Mouse (Mus musculus) neural tube, embryonic 13.5 days (tissue): ENCODE results near the gene Slc5a9. TPM values are rescaled to one million over a fixed set of nuclear protein-coding genes. Genes with fewer than 3 reads are reported as not detected.
A peak's percentile ranks its signal among the peaks of the same experiment; 100 is the strongest.
"Not testable (repeated sequence)": the region's sequence is repeated elsewhere in the genome, so short reads cannot be mapped to it uniquely, and the experiment has no call there.

Source experiments
- ATAC-seq: fragments of 200-750 bp; cut with Nextera tagmentation; 2 replicates; pipeline ENCODE4 v1.8.0; 2017; ENCODE audit warnings: low read depth, mild to moderate bottlenecking, moderate TSS enrichment, moderate library complexity
- H3K27ac ChIP-seq: fragments of 300-500 bp; sonication (generic); replicated peaks from 2 replicates; pipeline ENCODE4 v1.5.1; 2015; ENCODE audit warnings: moderate library complexity, mild to moderate bottlenecking, inconsistent platforms
- H3K27me3 ChIP-seq: fragments of 300-500 bp; sonication (generic); 2 replicates; pipeline ENCODE4 v1.6.1; 2015; ENCODE audit warnings: mild to moderate bottlenecking, inconsistent platforms
- H3K36me3 ChIP-seq: fragments of 300-500 bp; sonication (generic); 2 replicates; pipeline ENCODE4 v1.6.1; 2015; ENCODE audit warnings: mild to moderate bottlenecking, inconsistent platforms
- H3K4me1 ChIP-seq: fragments of 300-500 bp; sonication (generic); replicated peaks from 2 replicates; pipeline ENCODE4 v1.6.1; 2015; ENCODE audit warnings: inconsistent platforms
- H3K4me2 ChIP-seq: fragments of 300-500 bp; sonication (generic); 2 replicates; pipeline ENCODE4 v1.6.1; 2015; ENCODE audit warnings: inconsistent platforms, mild to moderate bottlenecking, moderate library complexity
- H3K4me3 ChIP-seq: fragments of 300-500 bp; sonication (generic); 2 replicates; pipeline ENCODE4 v1.5.1; 2015; ENCODE audit warnings: mild to moderate bottlenecking, inconsistent platforms
- H3K9ac ChIP-seq: fragments of 300-500 bp; sonication (generic); 2 replicates; pipeline ENCODE4 v1.6.1; 2015; ENCODE audit warnings: moderate library complexity, mild to moderate bottlenecking, inconsistent platforms
- H3K9me3 ChIP-seq: fragments of 300-500 bp; sonication (generic); 2 replicates; pipeline ENCODE4 v1.6.1; 2016; ENCODE audit warnings: inconsistent platforms
- WGBS: fragments of 180-500 bp; shearing (Covaris S2); methylation state at CpG from one replicate; pipeline ENCODE4 v1.1.7; 2015; 5-methylcytosine and 5-hydroxymethylcytosine counted together
- polyA plus RNA-seq: library from polyadenylated mRNA; unstranded; fragments of >200 nt; fragmentation: Nextera tagmentation; extraction: Ambion mirVana; gene quantifications from 2 replicates; pipeline ENCODE4 v1.2.1, GENCODE M21; 2015

Gene Slc5a9
- 0.14 TPM in 1 of 2 replicates, not detected in the other for polyA plus RNA-seq

DNA sequence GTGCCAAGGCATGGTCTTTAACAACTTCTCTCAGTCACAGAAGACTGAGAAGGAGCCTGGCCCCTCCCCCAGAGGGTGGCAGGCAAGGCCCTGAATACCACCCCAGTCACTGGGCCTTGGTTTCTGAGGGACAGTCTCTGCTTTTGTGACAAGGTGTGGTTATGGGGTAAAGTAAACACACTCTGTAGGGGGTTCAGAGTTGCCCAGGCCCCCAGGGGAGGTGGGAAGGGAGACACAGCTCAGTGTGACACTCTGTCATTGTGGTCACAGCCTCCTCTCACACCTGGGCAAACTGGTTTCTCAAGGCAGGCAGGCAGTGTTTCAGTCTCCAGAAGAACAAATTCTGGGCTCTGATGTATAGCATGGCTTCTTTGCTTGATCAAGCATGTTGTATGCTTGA is at the start of gene Slc5a9:
Gene Slc5a9, minus strand, starts transcription at position 144 of the 400 bp plus-strand sequence.
- H3K27me3 ChIP-seq = no peaks in the 10 kb centered on the region
- no peak within 1 kb of the TSS for H3K27ac ChIP-seq
- H3K9ac ChIP-seq = no peak within 1 kb of the TSS
- H3K9me3 ChIP-seq = no peaks in the 10 kb centered on the region
- no peak within 1 kb of the TSS for H3K4me3 ChIP-seq
- no peaks in the 10 kb centered on the region for H3K4me1 ChIP-seq
- no peak within 1 kb of the TSS for H3K4me2 ChIP-seq
- no peaks in the 10 kb centered on the region for H3K36me3 ChIP-seq
- no peak for ATAC-seq

GRCm38 (mm10) chr4:111919092-111919491 is 16.4 kb upstream of the Slc5a9 start, which contains the start of gene Skint8:
Skint8 (plus strand) TSS chr4:111919392.
- no peak within 1 kb of the TSS for H3K27ac ChIP-seq
- no peak within 1 kb of the TSS for H3K4me3 ChIP-seq
- no peaks in the 10 kb centered on the region for H3K9me3 ChIP-seq
- ATAC-seq = no peak
- no peak within 1 kb of the TSS for H3K4me2 ChIP-seq
- H3K9ac ChIP-seq = no peak within 1 kb of the TSS
- no peaks in the 10 kb centered on the region for H3K36me3 ChIP-seq
- H3K4me1 ChIP-seq = no peaks in the 10 kb centered on the region
- no peaks in the 10 kb centered on the region for H3K27me3 ChIP-seq
- 89% methylated on average over 1 of the region's 1 CpGs for WGBS

- Histone ChIP-seq H3K27me3 (no peaks in the 10 kb centered on the region), H3K4me1 (no peaks in the 10 kb centered on the region), H3K4me2 (no peak overlapping the region), H3K4me3 (no peak overlapping the region), H3K27ac (no peak overlapping the region), H3K9me3 (no peaks in the 10 kb centered on the region), H3K9ac (no peak overlapping the region), H3K36me3 (no peaks in the 10 kb centered on the region)
- ATAC-seq = 0 out of 2 replicates have a peak, but pooled peaks have one; percentile 32
- WGBS = 47% methylated on average over 2 of the region's 2 CpGs
Observed at GRCm38 (mm10) chr4:111907926-111908325, 5.2 kb upstream of the Slc5a9 start.

- Histone ChIP-seq H3K36me3 (no peaks in the 10 kb centered on the region), H3K4me1 (no peaks in the 10 kb centered on the region), H3K27me3 (no peaks in the 10 kb centered on the region), H3K4me2 (no peak overlapping the region), H3K9ac (no peak overlapping the region), H3K27ac (no peak overlapping the region), H3K9me3 (no peaks in the 10 kb centered on the region), H3K4me3 (no peak overlapping the region)
- ATAC-seq = no peak
- 92% methylated on average over 1 of the region's 1 CpGs for WGBS
Observed at GRCm38 (mm10) chr4:111901473-111901872, 1.2 kb downstream of the Slc5a9 start.

- not testable (repeated sequence) for H3K4me1 ChIP-seq, H3K9me3 ChIP-seq, H3K27ac ChIP-seq, H3K27me3 ChIP-seq, H3K4me2 ChIP-seq, ATAC-seq, H3K36me3 ChIP-seq, H3K9ac ChIP-seq, H3K4me3 ChIP-seq
- WGBS = 67% methylated on average over 1 of the region's 1 CpGs
Observed at GRCm38 (mm10) chr4:111900491-111900890, 2.2 kb downstream of the Slc5a9 start.

GRCm38 (mm10) chr4:111898566-111898965 is 4.2 kb downstream of the Slc5a9 start:
- no peak for ATAC-seq
- WGBS = 80% methylated on average over 4 of the region's 4 CpGs
- no peaks in the 10 kb centered on the region for H3K9me3 ChIP-seq
- no peaks in the 10 kb centered on the region for H3K27me3 ChIP-seq
- H3K9ac ChIP-seq = no peak overlapping the region
- no peak overlapping the region for H3K27ac ChIP-seq
- no peaks in the 10 kb centered on the region for H3K4me1 ChIP-seq
- no peak overlapping the region for H3K4me2 ChIP-seq
- H3K36me3 ChIP-seq = no peaks in the 10 kb centered on the region
- H3K4me3 ChIP-seq = no peak overlapping the region

DNA sequence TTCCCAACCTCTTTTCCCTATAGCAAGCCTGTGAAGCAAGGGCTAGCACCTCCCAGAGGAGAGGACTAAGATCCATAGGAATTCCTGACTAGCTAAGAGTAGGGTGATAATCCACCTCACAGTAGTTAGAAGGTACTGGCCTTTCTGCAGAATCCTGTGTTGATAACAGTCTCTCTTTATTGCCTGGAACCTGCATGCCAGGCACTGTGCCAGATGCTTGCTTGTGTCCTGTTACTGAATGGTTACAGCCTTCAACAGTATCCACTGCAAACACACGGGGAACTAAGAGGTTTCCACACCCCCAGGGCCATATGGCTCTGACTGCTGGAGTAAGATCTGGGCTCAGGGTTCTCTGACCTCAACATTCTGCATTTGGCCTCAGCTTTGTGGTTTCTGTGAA is 5.0 kb downstream of the Slc5a9 start:
- no peak overlapping the region for H3K9ac ChIP-seq
- H3K9me3 ChIP-seq = no peaks in the 10 kb centered on the region
- no peak for ATAC-seq
- no peak overlapping the region for H3K27ac ChIP-seq
- no peak overlapping the region for H3K4me3 ChIP-seq
- no peak overlapping the region for H3K4me2 ChIP-seq
- WGBS = 50% methylated on average over 1 of the region's 1 CpGs
- no peaks in the 10 kb centered on the region for H3K4me1 ChIP-seq
- no peaks in the 10 kb centered on the region for H3K36me3 ChIP-seq
- H3K27me3 ChIP-seq = no peaks in the 10 kb centered on the region

- no peak overlapping the region for H3K9ac ChIP-seq
- no peaks in the 10 kb centered on the region for H3K4me1 ChIP-seq
- no peaks in the 10 kb centered on the region for H3K9me3 ChIP-seq
- no peak overlapping the region for H3K27ac ChIP-seq
- no peak for ATAC-seq
- no peak overlapping the region for H3K4me3 ChIP-seq
- H3K36me3 ChIP-seq = no peaks in the 10 kb centered on the region
- no peaks in the 10 kb centered on the region for H3K27me3 ChIP-seq
- no peak overlapping the region for H3K4me2 ChIP-seq
Observed at GRCm38 (mm10) chr4:111892138-111892537, 10.6 kb downstream of the Slc5a9 start.

GRCm38 (mm10) chr4:111886607-111887006 is 16.1 kb downstream of the Slc5a9 start:
- Histone ChIP-seq H3K27ac (no peak overlapping the region), H3K27me3 (no peaks in the 10 kb centered on the region), H3K9ac (no peak overlapping the region), H3K4me3 (no peak overlapping the region), H3K4me1 (0 out of 2 replicates have a peak, but pooled peaks cover 3% of the 10 kb centered on the region), H3K9me3 (no peaks in the 10 kb centered on the region), H3K36me3 (no peaks in the 10 kb centered on the region), H3K4me2 (no peak overlapping the region; the same call in 1 of the 2 replicates)
- WGBS = 22% methylated on average over 4 of the region's 4 CpGs
- peak; percentile 95 for ATAC-seq

DNA sequence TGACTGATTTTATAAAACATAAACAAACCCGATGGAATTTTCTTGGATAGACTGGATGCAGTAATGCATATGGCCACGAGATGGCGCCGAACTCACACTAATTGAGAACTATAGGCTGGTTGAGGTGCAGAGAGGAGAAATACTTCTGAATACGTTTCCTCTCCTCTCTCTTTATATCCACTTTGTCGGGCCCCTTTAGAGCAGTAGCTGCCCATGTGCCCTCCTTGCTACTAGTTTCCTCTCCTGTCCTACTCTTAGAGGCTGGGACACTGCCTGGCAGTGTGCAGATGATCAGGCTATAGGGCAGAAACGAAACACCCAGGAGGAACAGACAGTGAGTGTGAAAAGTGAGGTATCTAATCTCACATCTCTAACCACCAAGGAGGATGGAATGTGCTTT is 16.7 kb downstream of the Slc5a9 start:
- peak overlapping the region; percentile 33 for H3K4me2 ChIP-seq
- H3K27ac ChIP-seq = no peak overlapping the region
- H3K4me1 ChIP-seq = 0 out of 2 replicates have a peak, but pooled peaks cover 3% of the 10 kb centered on the region
- H3K9me3 ChIP-seq = no peaks in the 10 kb centered on the region
- H3K36me3 ChIP-seq = no peaks in the 10 kb centered on the region
- peak; percentile 87 for ATAC-seq
- H3K4me3 ChIP-seq = no peak overlapping the region
- H3K9ac ChIP-seq = no peak overlapping the region
- H3K27me3 ChIP-seq = no peaks in the 10 kb centered on the region
- WGBS = 10% methylated on average over 7 of the region's 7 CpGs

DNA sequence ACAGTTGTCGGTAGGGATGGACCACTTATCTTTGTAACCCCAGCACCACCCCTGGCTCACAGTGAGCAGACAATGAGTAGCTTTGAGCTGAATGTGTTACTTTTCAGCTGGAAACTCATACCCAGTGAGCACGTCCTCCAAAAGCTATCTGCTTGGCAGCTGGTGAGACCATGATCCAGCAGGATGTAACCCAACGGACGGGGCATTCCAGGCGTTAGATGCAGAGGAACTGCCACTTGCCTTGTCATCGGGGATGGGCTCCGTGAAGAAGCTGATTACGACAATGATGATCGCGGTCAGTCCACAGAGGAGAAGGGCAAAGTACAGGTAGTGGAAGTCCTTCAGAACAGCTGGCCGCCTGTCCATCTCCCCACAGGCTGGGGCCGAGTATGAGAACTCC is 19.2 kb downstream of the Slc5a9 start:
- no peaks in the 10 kb centered on the region for H3K9me3 ChIP-seq
- no peak for ATAC-seq
- 89% methylated on average over 12 of the region's 12 CpGs for WGBS
- H3K27me3 ChIP-seq = no peaks in the 10 kb centered on the region
- H3K27ac ChIP-seq = no peak overlapping the region
- H3K4me1 ChIP-seq = 0 out of 2 replicates have a peak, but pooled peaks cover 3% of the 10 kb centered on the region
- H3K4me2 ChIP-seq = no peak overlapping the region
- no peak overlapping the region for H3K4me3 ChIP-seq
- H3K9ac ChIP-seq = no peak overlapping the region
- no peaks in the 10 kb centered on the region for H3K36me3 ChIP-seq

DNA sequence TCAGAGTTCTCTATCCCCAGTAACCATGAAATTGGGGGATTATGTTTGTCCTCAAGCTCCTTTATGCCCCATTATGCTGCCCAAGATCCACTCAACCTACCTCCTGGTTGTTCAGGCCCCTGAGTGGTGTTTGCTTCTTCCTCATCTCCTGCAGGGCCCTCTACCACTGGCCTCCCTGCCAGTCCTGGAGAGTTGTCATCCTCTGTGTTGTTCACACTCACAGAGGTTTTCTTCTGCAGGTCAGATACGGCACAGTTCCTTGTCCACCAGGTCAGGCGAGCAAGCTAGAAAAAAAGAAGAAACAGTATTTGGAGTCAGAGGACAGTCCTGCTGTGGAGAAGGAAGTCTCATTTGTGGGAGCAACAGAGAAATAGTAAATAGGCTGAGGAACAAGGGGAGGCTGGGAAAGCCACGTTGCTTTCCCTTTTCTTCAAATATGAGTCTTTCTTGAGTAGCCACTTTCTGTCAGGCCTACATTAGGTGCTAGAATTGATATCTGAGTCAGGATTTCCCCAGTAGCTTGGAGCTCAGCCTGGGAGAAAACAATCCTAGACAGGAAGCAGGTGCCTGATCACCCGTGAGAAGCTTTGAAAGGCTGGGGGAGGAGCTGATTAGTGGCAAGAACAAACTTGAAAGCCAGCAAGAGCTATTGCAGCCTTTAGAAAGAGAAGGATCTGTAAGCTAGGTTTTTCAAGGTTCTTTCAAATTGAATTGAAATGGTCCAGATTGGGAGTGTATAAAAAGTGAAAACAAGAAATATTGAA is 22.4 kb downstream of the Slc5a9 start:
- Histone ChIP-seq H3K4me1 (no peaks in the 10 kb centered on the region), H3K9me3 (no peaks in the 10 kb centered on the region), H3K4me2 (no peak overlapping the region), H3K4me3 (no peak overlapping the region), H3K9ac (no peak overlapping the region), H3K27me3 (no peaks in the 10 kb centered on the region), H3K36me3 (no peaks in the 10 kb centered on the region), H3K27ac (no peak overlapping the region)
- ATAC-seq = no peak
- WGBS = 52% methylated on average over 4 of the region's 4 CpGs
